Comparison of ENCODE assay signal across 8 mouse cellular contexts in genomic region chr9:122865697-122866166, GRCm38 (mm10). TPM values are rescaled to one million over a fixed set of nuclear protein-coding genes. Genes with fewer than 3 reads are reported as not detected.
DNase-seq lines count a peak whose midpoint lies in the region; ATAC-seq and TF ChIP-seq lines count a peak whose summit lies in the region.

Zfp445 (minus strand) TSS chr9:122866006.

- H3K4me2 ChIP-seq in forebrain, embryonic 12.5 days: peak within 1 kb of the TSS; percentile 76
- H3K4me2 ChIP-seq in heart, postnatal 0 days (ENCODE audit: low read depth, low read length): peak within 1 kb of the TSS; percentile 72
- peak within 1 kb of the TSS; percentile 56 for H3K4me2 ChIP-seq in liver, embryonic 16.5 days (ENCODE audit: low read depth, low read length)
- H3K4me2 ChIP-seq in neural tube, embryonic 13.5 days: peak within 1 kb of the TSS; percentile 73

- H3K36me3 ChIP-seq in E14TG2a.4 (ENCODE audit: insufficient read depth, low read length): peaks cover 31% of the 10 kb centered on the region
- peaks cover 22% of the 10 kb centered on the region for H3K36me3 ChIP-seq in forebrain, embryonic 12.5 days (replicated peaks)
- peaks cover 20% of the 10 kb centered on the region for H3K36me3 ChIP-seq in heart, postnatal 0 days (replicated peaks; ENCODE audit: control insufficient read depth, insufficient read depth, low read length)
- H3K36me3 ChIP-seq in liver, embryonic 16.5 days (ENCODE audit: control insufficient read depth, insufficient read depth): peaks cover 21% of the 10 kb centered on the region
- peaks cover 22% of the 10 kb centered on the region for H3K36me3 ChIP-seq in neural tube, embryonic 13.5 days
- peaks cover 2% of the 10 kb centered on the region; the same call in 1 of the 2 replicates for H3K36me3 ChIP-seq in testis, adult 2 months (ENCODE audit: control insufficient read depth, insufficient read depth, low read length)

- ATAC-seq in forebrain, embryonic 12.5 days (ENCODE audit: low FRiP score): peak; percentile 95
- peak; percentile 91 for ATAC-seq in heart, postnatal 0 days (ENCODE audit: insufficient read depth, low read depth)
- peak; percentile 93 for ATAC-seq in liver, embryonic 16.5 days (ENCODE audit: low read depth)
- peak; percentile 94 for ATAC-seq in neural tube, embryonic 13.5 days (ENCODE audit: low read depth)

- TF ChIP-seq POLR2A in testis, adult 2 months (IDR thresholded peaks at IDR 0.05; ENCODE audit: control insufficient read depth, low read depth, low read length): peak; percentile 81

- H3K4me3 ChIP-seq in E14TG2a.4 (replicated peaks; ENCODE audit: low read length): peak within 1 kb of the TSS; percentile 88
- peak within 1 kb of the TSS; percentile 87 for H3K4me3 ChIP-seq in forebrain, embryonic 12.5 days (replicated peaks)
- H3K4me3 ChIP-seq in heart, postnatal 0 days (ENCODE audit: low read depth, low read length): peak within 1 kb of the TSS; percentile 75
- H3K4me3 ChIP-seq in liver, embryonic 16.5 days (ENCODE audit: low read depth, low read length): peak within 1 kb of the TSS; percentile 81
- H3K4me3 ChIP-seq in neural tube, embryonic 13.5 days: peak within 1 kb of the TSS; percentile 84
- peak within 1 kb of the TSS; percentile 100 for H3K4me3 ChIP-seq in testis, adult 2 months (ENCODE audit: control insufficient read depth, low read depth, low read length)

- H3K9me3 ChIP-seq in E14TG2a.4 (ENCODE audit: low read length): peaks cover 51% of the 10 kb centered on the region
- H3K9me3 ChIP-seq in forebrain, embryonic 12.5 days: peaks cover 9% of the 10 kb centered on the region; the same call in 1 of the 2 replicates
- H3K9me3 ChIP-seq in heart, postnatal 0 days (replicated peaks; ENCODE audit: control insufficient read depth, low read length): peaks cover 22% of the 10 kb centered on the region
- peaks cover 3% of the 10 kb centered on the region; the same call in 1 of the 2 replicates for H3K9me3 ChIP-seq in liver, embryonic 16.5 days (replicated peaks; ENCODE audit: control insufficient read depth, low read length)
- peaks cover 18% of the 10 kb centered on the region; the same call in 1 of the 2 replicates for H3K9me3 ChIP-seq in neural tube, embryonic 13.5 days

- peaks cover 8% of the 10 kb centered on the region; the same call in 1 of the 2 replicates for H3K4me1 ChIP-seq in E14TG2a.4 (replicated peaks; ENCODE audit: low read depth, low read length)
- peaks cover 15% of the 10 kb centered on the region for H3K4me1 ChIP-seq in forebrain, embryonic 12.5 days
- peaks cover 21% of the 10 kb centered on the region for H3K4me1 ChIP-seq in heart, postnatal 0 days (ENCODE audit: control insufficient read depth, insufficient read depth)
- H3K4me1 ChIP-seq in liver, embryonic 16.5 days (ENCODE audit: control insufficient read depth, low read depth, low read length): peaks cover 15% of the 10 kb centered on the region
- H3K4me1 ChIP-seq in neural tube, embryonic 13.5 days (replicated peaks): peaks cover 18% of the 10 kb centered on the region
- H3K4me1 ChIP-seq in testis, adult 2 months (ENCODE audit: control insufficient read depth, insufficient read depth, low read length): peaks cover 3% of the 10 kb centered on the region; the same call in 1 of the 2 replicates

- peaks cover 10% of the 10 kb centered on the region; the same call in 1 of the 2 replicates for H3K27me3 ChIP-seq in E14TG2a.4 (ENCODE audit: insufficient read depth, low read length)
- H3K27me3 ChIP-seq in forebrain, embryonic 12.5 days: no peaks in the 10 kb centered on the region
- H3K27me3 ChIP-seq in heart, postnatal 0 days (ENCODE audit: control insufficient read depth, insufficient read depth, low read length): no peaks in the 10 kb centered on the region
- no peaks in the 10 kb centered on the region for H3K27me3 ChIP-seq in liver, embryonic 16.5 days (ENCODE audit: control insufficient read depth, insufficient read depth, low read depth, low read length)
- no peaks in the 10 kb centered on the region for H3K27me3 ChIP-seq in neural tube, embryonic 13.5 days
- no peaks in the 10 kb centered on the region for H3K27me3 ChIP-seq in testis, adult 2 months (ENCODE audit: control insufficient read depth, insufficient read depth, low read length)

- peak within 1 kb of the TSS; percentile 89 for H3K9ac ChIP-seq in forebrain, embryonic 12.5 days
- H3K9ac ChIP-seq in heart, postnatal 0 days (replicated peaks; ENCODE audit: low read depth, low read length): peak within 1 kb of the TSS; percentile 80
- H3K9ac ChIP-seq in liver, embryonic 16.5 days (ENCODE audit: low read depth, low read length): peak within 1 kb of the TSS; percentile 84
- H3K9ac ChIP-seq in neural tube, embryonic 13.5 days: peak within 1 kb of the TSS; percentile 90

- TF ChIP-seq CTCF in E14TG2a.4 (conservative IDR thresholded peaks at IDR 0.05; ENCODE audit: low read length): no peak
- no peak for TF ChIP-seq CTCF in heart, postnatal 0 days (IDR thresholded peaks at IDR 0.05; ENCODE audit: low read depth)
- no peak for TF ChIP-seq CTCF in testis, adult 2 months (IDR thresholded peaks at IDR 0.05; ENCODE audit: control insufficient read depth, insufficient read depth, insufficient replicate concordance, low read depth, low read length)

- WGBS in forebrain, embryonic 12.5 days: under 1% methylated on average over 34 of the region's 34 CpGs
- WGBS in heart, postnatal 0 days: 1% methylated on average over 33 of the region's 34 CpGs
- under 1% methylated on average over 34 of the region's 34 CpGs for WGBS in liver, embryonic 16.5 days (ENCODE audit: insufficient replicate concordance)
- under 1% methylated on average over 34 of the region's 34 CpGs for WGBS in neural tube, embryonic 13.5 days

- DNase-seq in c-Kit-positive CD71-positive TER-119-positive erythroid progenitor cells, embryonic 14.5 days (ENCODE audit: low spot score): peak; percentile 79
- DNase-seq in heart, postnatal 0 days (ENCODE audit: low spot score): peak; percentile 90
- DNase-seq in kidney, postnatal 4 days: peak; percentile 83 to 90

- H3K27ac ChIP-seq in forebrain, embryonic 12.5 days: peak within 1 kb of the TSS; percentile 68; the same call in 1 of the 2 replicates
- peak within 1 kb of the TSS; percentile 82 for H3K27ac ChIP-seq in heart, postnatal 0 days (ENCODE audit: low read depth)
- H3K27ac ChIP-seq in liver, embryonic 16.5 days (ENCODE audit: low read length): peak within 1 kb of the TSS; percentile 78
- H3K27ac ChIP-seq in neural tube, embryonic 13.5 days (replicated peaks): peak within 1 kb of the TSS; percentile 80
- H3K27ac ChIP-seq in testis, adult 2 months (ENCODE audit: control insufficient read depth, insufficient read depth, low read depth, low read length): peak within 1 kb of the TSS; percentile 93

- TF ChIP-seq EP300 in heart, postnatal 0 days (IDR thresholded peaks at IDR 0.05; ENCODE audit: low read depth): 0 out of 2 replicates have a peak, but pooled peaks have one; percentile 28

RNA-seq across cellular contexts. Expression of gene Zfp445, which starts in this region (rescaled TPM):
- polyA plus RNA-seq in forebrain, embryonic 12.5 days (2016; fragmentation: Nextera tagmentation; extraction: Ambion mirVana): 121 and 122 TPM in 2 replicates
- 51.3 and 72.3 TPM in 2 replicates for total RNA-seq in heart, postnatal 0 days (2014; rRNA removed; ENCODE audit: low replicate concordance)
- 19.0 and 24.6 TPM in 2 replicates for polyA plus RNA-seq in heart, postnatal 0 days (2015; fragmentation: Nextera tagmentation; extraction: Ambion mirVana)
- polyA plus RNA-seq in liver, embryonic 16.5 days (2015; fragmentation: Nextera tagmentation; extraction: Ambion mirVana): 19.4 and 20.3 TPM in 2 replicates
- polyA plus RNA-seq in neural tube, embryonic 13.5 days (2015; fragmentation: Nextera tagmentation; extraction: Ambion mirVana): 82.6 and 102 TPM in 2 replicates
- polyA plus RNA-seq in testis, adult 2 months (2012; rRNA removed): 34.2 and 39.0 TPM in 2 replicates

Comparison
In these comparisons a context has a peak if more than half of its experiments do, and no peak if none do; other contexts are left out.
1. Peak in every context shown above with its lines: DNase-seq, ATAC-seq, H3K4me3 ChIP-seq and H3K27ac ChIP-seq.